Comparison of ENCODE assay signal across 8 mouse cellular contexts in genomic region chr8:75033511-75034243, GRCm38 (mm10). TPM values are rescaled to one million over a fixed set of nuclear protein-coding genes. Genes with fewer than 3 reads are reported as not detected.
DNase-seq lines count a peak whose midpoint lies in the region; ATAC-seq and TF ChIP-seq lines count a peak whose summit lies in the region.

TSS of gene Tom1 (plus strand) at chr8:75033705.

- no peaks in the 10 kb centered on the region for H3K4me1 ChIP-seq in hindbrain, postnatal 0 days (ENCODE audit: insufficient read depth, low read length)

- H3K27ac ChIP-seq in gastrocnemius, adult 2 months, result peak within 1 kb of the TSS; percentile 99
- H3K27ac ChIP-seq in hindbrain, postnatal 0 days, result peak within 1 kb of the TSS; percentile 85
- peak within 1 kb of the TSS; percentile 90 for H3K27ac ChIP-seq in left cerebral cortex, adult 2 months

- DNase-seq in ZHBTc4 (ENCODE audit: low read depth, low spot score), result peak; percentile 98
- DNase-seq in gastrocnemius, adult 2 months, result peak; percentile 99
- peak; percentile 99 for DNase-seq in hindbrain, postnatal 0 days (ENCODE audit: low spot score)
- peak; percentile 98 to 100 for DNase-seq in left cerebral cortex, adult 2 months (ENCODE audit: extremely low spot score in 1 of 2, low spot score in 2 of 2)
- DNase-seq in right cerebral cortex, adult 2 months (ENCODE audit: low spot score in 2 of 2), result peak; percentile 99
- DNase-seq in urinary bladder, postnatal 14 days (ENCODE audit: low spot score), result peak; percentile 96

- H3K36me3 ChIP-seq in hindbrain, postnatal 0 days (ENCODE audit: insufficient read depth, low read length), result peaks cover 11% of the 10 kb centered on the region; the same call in 1 of the 2 replicates

- peak within 1 kb of the TSS; percentile 28 for H3K9ac ChIP-seq in hindbrain, postnatal 0 days (replicated peaks; ENCODE audit: low read length)

- peak within 1 kb of the TSS; percentile 79 for H3K4me2 ChIP-seq in hindbrain, postnatal 0 days (ENCODE audit: low read depth, low read length)

- no peaks in the 10 kb centered on the region for H3K27me3 ChIP-seq in hindbrain, postnatal 0 days (ENCODE audit: insufficient read depth, low read length)

- WGBS in hindbrain, postnatal 0 days, result 2% methylated on average over 62 of the region's 62 CpGs

- intact Hi-C loops in gastrocnemius, adult 2 months (cut with DNase I), result loop anchor here (5.0 kb wide), 2 partner anchors 36 to 74 kb away; partner anchors contain the start of gene Mcm5
- intact Hi-C loops in left cerebral cortex, adult 2 months (cut with DNase I), result loop anchor here (1.0 to 2.0 kb wide), 2 partner anchors 39 to 75 kb away; partner anchors contain the start of gene Mcm5

- no peaks in the 10 kb centered on the region for H3K9me3 ChIP-seq in hindbrain, postnatal 0 days (ENCODE audit: low read length)

- ATAC-seq in common myeloid progenitor, adult 5-6 weeks (replicated peaks; ENCODE audit: low read depth, poor library complexity, severe bottlenecking), result peak; percentile 94
- ATAC-seq in hindbrain, postnatal 0 days, result peak; percentile 99
- peak; percentile 86 for ATAC-seq in megakaryocyte, adult 5-6 weeks (ENCODE audit: poor library complexity, severe bottlenecking)

- peak within 1 kb of the TSS; percentile 82 for H3K4me3 ChIP-seq in gastrocnemius, adult 2 months
- H3K4me3 ChIP-seq in hindbrain, postnatal 0 days (ENCODE audit: low read length), result peak within 1 kb of the TSS; percentile 42
- H3K4me3 ChIP-seq in left cerebral cortex, adult 2 months, result peak within 1 kb of the TSS; percentile 81

- no peak for TF ChIP-seq CTCF in gastrocnemius, adult 2 months (IDR thresholded peaks at IDR 0.05)
- TF ChIP-seq CTCF in hindbrain, postnatal 0 days (IDR thresholded peaks at IDR 0.05; ENCODE audit: low read depth), result no peak
- no peak for TF ChIP-seq CTCF in left cerebral cortex, adult 2 months (IDR thresholded peaks at IDR 0.05)

RNA-seq across cellular contexts. Expression of gene Tom1, which starts in this region (rescaled TPM):
- total RNA-seq in common myeloid progenitor, adult 5-6 weeks (2017), result 7.7 and 8.6 TPM in 2 replicates
- total RNA-seq in gastrocnemius, adult 2 months (2021), result 10 to 100 TPM; 45.9 to 49.7 TPM
- 45.9 and 55.0 TPM in 2 replicates for total RNA-seq in hindbrain, postnatal 0 days (2014; rRNA removed)
- polyA plus RNA-seq in hindbrain, postnatal 0 days (2015; fragmentation: Nextera tagmentation; extraction: Ambion mirVana), result 48.2 and 49.2 TPM in 2 replicates
- 10 to 100 TPM; 31.4 to 42.2 TPM for total RNA-seq in left cerebral cortex, adult 2 months (2021)
- 53.1 and 60.1 TPM in 2 replicates for total RNA-seq in megakaryocyte, adult 5-6 weeks (2015)
- total RNA-seq in megakaryocyte, adult 5-6 weeks (2017), result 46.6 and 60.7 TPM in 2 replicates

Comparison
In these comparisons a context has a peak if more than half of its experiments do, and no peak if none do; other contexts are left out.
1. Peak in every context shown above with its lines: DNase-seq, ATAC-seq, H3K4me3 ChIP-seq and H3K27ac ChIP-seq.